Mouse (Mus musculus) mouse embryonic stem cell (cell line): ENCODE results near the gene Gm9918.
"Not testable (repeated sequence)": the region's sequence is repeated elsewhere in the genome, so short reads cannot be mapped to it uniquely, and the experiment has no call there.

Source experiments
- in situ Hi-C, 2 experiments: fragments of 300-500 bp; cut with MboI; formaldehyde crosslinking; loops; 1 replicate in 1 of 2; 3 replicates in 1 of 2; pipeline ENCODE4 v1.14.3; 2019 to 2020; ENCODE audit warnings: low sequenced_read_pairs in 2 of 2, low pct_unique_long_range_greater_than_20kb in 1 of 2, mixed read lengths in 1 of 2; ENCODE audit not compliant: unreplicated experiment in 1 of 2

Gm9918 gene

DNA sequence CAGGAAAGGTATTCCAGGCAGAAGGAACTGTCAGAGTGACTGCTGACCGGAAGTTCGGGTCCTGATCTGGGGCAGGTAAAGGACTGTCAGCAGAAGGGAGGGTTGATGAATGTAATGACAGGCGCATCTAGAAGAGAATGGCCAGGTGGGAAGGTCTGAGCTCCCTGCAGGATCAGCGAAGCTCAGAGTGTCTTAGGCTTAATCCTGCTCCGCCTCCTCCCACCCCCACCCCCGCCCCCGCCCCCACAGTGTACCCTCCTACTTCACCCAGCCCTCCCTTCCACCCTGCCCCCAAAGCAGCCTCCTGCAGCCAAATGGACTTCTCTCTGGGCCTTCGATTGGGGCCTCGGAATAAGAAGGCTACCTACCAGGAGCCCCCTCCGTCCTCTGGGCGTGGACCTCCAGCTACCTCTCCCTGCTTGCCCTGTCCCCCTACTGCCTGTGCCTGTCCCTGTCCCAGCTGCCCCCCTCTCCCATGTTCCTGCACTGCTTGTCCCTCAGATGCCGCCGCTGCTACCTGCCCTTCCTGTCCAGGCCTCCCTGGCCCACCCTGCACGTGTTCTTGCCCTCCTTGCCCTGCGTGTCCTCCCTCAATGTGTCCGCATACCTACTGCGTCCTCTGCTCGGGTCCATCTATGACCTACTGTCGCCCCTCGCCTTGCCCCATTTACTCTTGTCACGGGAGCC is at the start of gene Gm9918:
Gene Gm9918 (plus strand): TSS at position 290 of the 687 bp plus-strand sequence.
- in situ Hi-C loops, result loop anchor here in 1 of 2 experiments (5.0 kb wide), 1 partner anchor 33 kb away; no protein-coding TSS in a partner anchor

DNA sequence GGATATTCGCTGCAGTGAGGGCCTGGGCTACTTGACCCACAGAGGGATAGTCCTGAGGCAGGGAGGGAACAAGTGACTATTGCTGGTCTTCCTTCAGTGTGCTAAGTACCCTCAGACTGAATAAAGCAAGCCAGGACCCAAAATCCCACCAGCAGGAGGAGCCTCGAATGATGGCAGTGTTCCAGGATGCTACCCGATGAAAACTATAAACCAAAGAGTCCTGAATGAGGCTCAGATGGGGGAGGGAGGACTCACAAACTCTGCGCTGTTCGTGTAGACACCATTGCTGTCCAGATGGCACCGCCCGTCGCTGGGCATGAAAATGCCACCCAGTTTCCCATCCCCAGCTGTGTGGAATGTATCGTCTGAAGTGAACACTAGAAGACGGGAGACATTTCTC is 48.0 kb upstream of the Gm9918 start:
- in situ Hi-C loops, result loop anchor here (5.0 kb wide), 2 partner anchors 35 to 45 kb away; no protein-coding TSS in a partner anchor

- in situ Hi-C loops, result loop anchor here (5.0 kb wide), 2 partner anchors 37 to 47 kb away; no protein-coding TSS in a partner anchor
Measured at GRCm38 (mm10) chr15:102224186-102224991, 46.0 kb upstream of the Gm9918 start.

- in situ Hi-C loops, result loop anchor here (5.0 kb wide), 2 partner anchors 38 to 48 kb away; no protein-coding TSS in a partner anchor
Measured at GRCm38 (mm10) chr15:102224992-102225617, 45.3 kb upstream of the Gm9918 start.

GRCm38 (mm10) chr15:102225619-102226018 is 44.7 kb upstream of the Gm9918 start:
- in situ Hi-C loops, result not testable (repeated sequence)

GRCm38 (mm10) chr15:102230408-102231321 is 39.7 kb upstream of the Gm9918 start:
- in situ Hi-C loops, result no loop called here

- in situ Hi-C loops, result no loop called here
Measured at GRCm38 (mm10) chr15:102231748-102232147, 38.6 kb upstream of the Gm9918 start, which contains the start of gene Itgb7. TSS of gene Itgb7 (minus strand) at chr15:102231944.

DNA sequence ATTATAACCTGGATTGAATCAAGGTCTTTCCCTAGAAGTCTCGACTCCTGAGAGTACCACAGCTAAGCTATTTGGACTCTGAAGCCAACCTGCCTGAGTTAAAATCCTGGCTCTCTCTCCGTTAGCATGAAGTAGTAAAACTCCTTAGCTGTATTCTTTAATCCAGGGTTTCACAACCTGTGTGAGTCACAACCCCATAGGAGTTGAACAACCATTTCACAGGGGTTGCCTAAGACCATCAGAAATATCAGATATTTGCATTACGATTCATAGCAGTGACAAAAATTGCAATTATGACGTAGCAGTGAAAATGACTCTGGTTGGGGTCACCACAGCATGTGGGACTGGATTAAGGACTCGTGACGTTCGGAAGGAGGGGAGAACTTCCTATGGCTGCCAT is 37.6 kb upstream of the Gm9918 start:
- in situ Hi-C loops, result no loop called here

- in situ Hi-C loops, result no loop called here
Measured at GRCm38 (mm10) chr15:102233896-102234295, 36.5 kb upstream of the Gm9918 start.

DNA sequence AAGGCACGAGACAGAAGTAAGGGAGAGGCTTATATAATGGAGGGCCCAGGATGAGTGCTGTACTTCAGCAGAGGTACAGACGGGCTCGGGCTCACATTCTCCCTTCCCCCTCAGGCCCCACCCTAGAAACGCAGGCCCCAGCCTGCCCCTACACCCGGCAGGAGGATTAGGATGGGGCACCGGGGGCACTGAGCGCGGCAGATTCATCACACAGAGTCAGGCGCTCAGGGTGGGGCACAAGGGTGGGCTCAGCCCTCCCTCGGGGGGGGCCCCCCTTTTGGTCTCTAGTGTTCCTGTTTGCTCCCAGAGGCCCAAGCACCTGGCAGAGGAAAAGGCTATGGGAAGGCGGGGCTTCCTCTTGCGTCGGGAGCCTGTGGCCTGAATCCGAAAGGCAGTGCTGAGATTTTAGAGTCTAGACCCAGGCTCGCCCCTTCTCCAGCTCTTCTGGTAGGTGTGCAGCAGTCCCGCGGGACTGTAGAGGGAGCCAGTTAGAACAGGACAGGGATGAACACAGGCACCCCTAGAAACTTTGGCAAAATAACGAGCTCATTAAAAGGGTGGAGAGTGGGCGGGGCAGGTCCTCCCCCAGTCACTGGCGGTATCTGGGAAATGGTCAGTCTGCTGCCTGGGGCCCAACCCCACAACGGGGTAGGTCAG is 34.9 kb upstream of the Gm9918 start:
- in situ Hi-C loops, result loop anchor here in 1 of 2 experiments (5.0 kb wide), 1 partner anchor 37 kb away; the partner anchor contains the start of gene Gm9918

GRCm38 (mm10) chr15:102238543-102239259 is 31.7 kb upstream of the Gm9918 start:
- in situ Hi-C loops, result loop anchor here in 1 of 2 experiments (5.0 kb wide), 1 partner anchor 34 kb away; the partner anchor contains the start of gene Gm9918

GRCm38 (mm10) chr15:102239260-102239590 is 31.1 kb upstream of the Gm9918 start:
- in situ Hi-C loops, result loop anchor here in 1 of 2 experiments (5.0 kb wide), 1 partner anchor 33 kb away; the partner anchor contains the start of gene Gm9918

DNA sequence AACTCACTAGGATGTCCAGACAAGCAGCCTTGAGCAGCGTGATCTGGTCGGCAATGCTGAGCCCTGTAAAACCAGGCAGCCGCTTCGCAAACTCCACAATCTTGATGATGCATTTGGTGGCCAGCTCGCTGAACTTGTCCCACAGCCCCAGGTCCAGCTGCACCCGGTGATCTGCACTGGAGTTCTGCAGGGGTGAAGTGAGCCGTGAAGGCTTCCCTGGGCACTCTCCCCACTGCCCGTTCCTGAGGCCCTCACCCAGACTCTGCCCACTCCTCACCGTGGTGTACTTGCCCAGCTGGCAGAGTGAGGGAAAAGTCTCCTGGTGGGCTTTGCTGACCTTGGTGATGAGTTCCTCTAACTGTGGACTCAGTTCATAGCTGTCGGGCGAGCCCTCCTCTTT is 30.5 kb upstream of the Gm9918 start:
- in situ Hi-C loops, result loop anchor here in 1 of 2 experiments (5.0 kb wide), 1 partner anchor 32 kb away; the partner anchor contains the start of gene Gm9918

- in situ Hi-C loops, result no loop called here
Measured at GRCm38 (mm10) chr15:102240607-102241006, 29.8 kb upstream of the Gm9918 start.

DNA sequence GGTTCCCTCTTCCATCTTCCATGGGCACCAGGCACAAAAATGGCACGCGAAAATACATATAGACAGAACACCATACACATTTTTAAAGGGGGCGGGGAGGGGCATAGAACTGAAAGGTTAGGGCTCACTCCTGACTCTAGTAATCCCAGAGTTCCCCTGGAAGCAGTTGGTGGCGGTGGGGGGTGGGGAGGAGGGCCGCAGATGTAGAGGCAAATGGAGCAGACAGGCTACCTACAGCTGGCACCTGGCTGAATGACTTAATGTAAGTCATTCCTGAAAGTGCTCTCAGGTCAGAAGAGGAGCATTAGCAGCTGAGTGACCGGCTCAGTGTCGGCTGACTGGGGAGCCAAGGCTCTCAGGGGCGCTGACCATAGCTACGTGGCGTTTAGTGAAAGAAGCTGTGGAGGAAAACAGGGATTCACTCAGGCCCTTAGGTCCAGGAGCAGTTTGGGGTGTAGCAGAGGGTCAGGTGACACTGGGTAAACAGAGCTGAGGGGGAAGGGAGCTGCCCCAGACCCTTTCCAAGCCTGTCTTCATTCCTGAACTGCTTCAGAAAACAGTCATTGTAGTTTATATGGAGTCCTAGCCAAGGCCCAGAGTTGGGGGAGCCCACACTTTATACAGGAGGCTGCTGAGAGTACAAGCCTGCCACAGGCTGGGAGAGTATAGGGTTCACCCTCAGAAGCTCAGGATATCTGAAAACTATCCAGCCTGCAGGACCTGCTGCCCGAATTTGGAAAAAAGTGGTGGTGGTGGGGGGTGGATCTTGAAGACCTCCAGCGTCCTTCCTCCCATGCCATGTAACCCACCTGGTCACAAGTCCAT is 27.7 kb upstream of the Gm9918 start:
- in situ Hi-C loops, result no loop called here
